Mouse (Mus musculus) liver, embryonic 13.5 days (tissue): ENCODE data around the gene Gm14326. TPM values are rescaled to one million over a fixed set of nuclear protein-coding genes. Genes with fewer than 3 reads are reported as not detected.
A peak's percentile ranks its signal among the peaks of the same experiment; 100 is the strongest.
"Not testable (repeated sequence)": the region's sequence is repeated elsewhere in the genome, so short reads cannot be mapped to it uniquely, and the experiment has no call there.

Experiments
- ATAC-seq: fragments of 200-750 bp; cut with Nextera tagmentation; 2 replicates; pipeline ENCODE4 v1.8.0; 2017; ENCODE audit warnings: low read depth, mild to moderate bottlenecking, moderate number of reproducible peaks, moderate library complexity
- DNase-seq: peaks from one replicate; pipeline ENCODE4 v3.0.0; 2022
- H3K27ac ChIP-seq: fragments of 300-500 bp; sonication (generic); 2 replicates; pipeline ENCODE4 v1.5.1; 2015; ENCODE audit warnings: moderate library complexity, mild to moderate bottlenecking, inconsistent platforms
- H3K27me3 ChIP-seq: fragments of 300-500 bp; sonication (generic); 2 replicates; pipeline ENCODE4 v1.6.1; 2015; ENCODE audit warnings: mild to moderate bottlenecking, inconsistent platforms
- H3K36me3 ChIP-seq: fragments of 300-500 bp; sonication (generic); 2 replicates; pipeline ENCODE4 v1.6.1; 2015; ENCODE audit warnings: mild to moderate bottlenecking, inconsistent platforms
- H3K4me1 ChIP-seq: fragments of 300-500 bp; sonication (generic); replicated peaks from 2 replicates; pipeline ENCODE4 v1.6.1; 2015; ENCODE audit warnings: inconsistent platforms
- H3K4me2 ChIP-seq: fragments of 300-500 bp; sonication (generic); 2 replicates; pipeline ENCODE4 v1.6.1; 2015; ENCODE audit warnings: inconsistent platforms, mild to moderate bottlenecking, moderate library complexity
- H3K4me3 ChIP-seq: fragments of 300-500 bp; sonication (generic); replicated peaks from 2 replicates; pipeline ENCODE4 v1.5.1; 2015; ENCODE audit warnings: mild to moderate bottlenecking, inconsistent platforms
- H3K9ac ChIP-seq: fragments of 300-500 bp; sonication (generic); 2 replicates; pipeline ENCODE4 v1.6.1; 2015; ENCODE audit warnings: mild to moderate bottlenecking, inconsistent platforms
- H3K9me3 ChIP-seq: fragments of 300-500 bp; sonication (generic); replicated peaks from 2 replicates; pipeline ENCODE4 v1.6.1; 2016; ENCODE audit warnings: inconsistent platforms
- WGBS: fragments of 180-500 bp; shearing (Covaris S2); methylation state at CpG from one replicate; pipeline ENCODE4 v1.1.7; 2015; ENCODE audit not compliant: insufficient replicate concordance; 5-methylcytosine and 5-hydroxymethylcytosine counted together
- polyA plus RNA-seq: library from polyadenylated mRNA; unstranded; fragments of >200 nt; fragmentation: Nextera tagmentation; extraction: Ambion mirVana; gene quantifications from 2 replicates; pipeline ENCODE4 v1.2.1, GENCODE M21; 2015

Gm14326 gene
- polyA plus RNA-seq = 4.8 and 5.4 TPM in 2 replicates

GRCm38 (mm10) chr2:177957145-177957544, at the start of gene Gm14326:
Gene Gm14326 (minus strand): TSS chr2:177957297.
- not testable (repeated sequence) for H3K36me3 ChIP-seq, H3K9me3 ChIP-seq, H3K4me1 ChIP-seq, H3K27me3 ChIP-seq, H3K27ac ChIP-seq, ATAC-seq
- Histone ChIP-seq H3K4me2 (peak within 1 kb of the TSS; percentile 56), H3K9ac (peak within 1 kb of the TSS; percentile 64), H3K4me3 (peak within 1 kb of the TSS; percentile 61)
- DNase-seq = peak; percentile 50
- WGBS = 2% methylated on average over 4 of the region's 7 CpGs

- WGBS = 65% methylated on average over 7 of the region's 7 CpGs
- H3K4me1 ChIP-seq, H3K9me3 ChIP-seq, DNase-seq, ATAC-seq, H3K9ac ChIP-seq, H3K27me3 ChIP-seq, H3K27ac ChIP-seq, H3K4me2 ChIP-seq, H3K36me3 ChIP-seq, H3K4me3 ChIP-seq: not testable (repeated sequence)
Observed at GRCm38 (mm10) chr2:177974814-177975213, 17.7 kb upstream of the Gm14326 start.

GRCm38 (mm10) chr2:177956734-177957133, 363 bp downstream of the Gm14326 start:
- not testable (repeated sequence) for H3K27ac ChIP-seq, ATAC-seq, H3K36me3 ChIP-seq, H3K4me1 ChIP-seq, H3K27me3 ChIP-seq, DNase-seq, H3K9me3 ChIP-seq
- H3K4me2 ChIP-seq = peak overlapping the region; percentile 56
- peak overlapping the region; percentile 64 for H3K9ac ChIP-seq
- H3K4me3 ChIP-seq = peak overlapping the region; percentile 61
- WGBS = under 1% methylated on average over 18 of the region's 18 CpGs

GRCm38 (mm10) chr2:177925563-177926103, 31.5 kb downstream of the Gm14326 start, which contains the start of gene Zfp972:
Gene Zfp972 (minus strand): TSS chr2:177925613.
- not testable (repeated sequence) for H3K4me2 ChIP-seq

GRCm38 (mm10) chr2:177903276-177903675, 53.8 kb downstream of the Gm14326 start:
- H3K27me3 ChIP-seq, ATAC-seq, H3K4me3 ChIP-seq, H3K4me1 ChIP-seq, H3K27ac ChIP-seq, H3K36me3 ChIP-seq, DNase-seq, H3K4me2 ChIP-seq, H3K9ac ChIP-seq, H3K9me3 ChIP-seq: not testable (repeated sequence)
- no CpG with 5 or more reads among the region's 12 CpGs for WGBS

More at GRCm38 (mm10) chr2:177925563-177926103, 31.5 kb downstream of the Gm14326 start, which contains the start of gene Zfp972:
- ATAC-seq, H3K9ac ChIP-seq, H3K4me3 ChIP-seq, H3K27ac ChIP-seq, H3K9me3 ChIP-seq, DNase-seq, H3K36me3 ChIP-seq, H3K27me3 ChIP-seq, H3K4me1 ChIP-seq: not testable (repeated sequence)
- WGBS = 43% methylated on average over 4 of the region's 5 CpGs

- not testable (repeated sequence) for H3K4me1 ChIP-seq, H3K36me3 ChIP-seq, H3K9me3 ChIP-seq, DNase-seq, H3K9ac ChIP-seq, ATAC-seq, H3K27me3 ChIP-seq, H3K4me2 ChIP-seq, H3K27ac ChIP-seq, H3K4me3 ChIP-seq
- WGBS = 37% methylated on average over 2 of the region's 3 CpGs
Observed at GRCm38 (mm10) chr2:177898171-177898570, 58.9 kb downstream of the Gm14326 start.

- H3K36me3 ChIP-seq, DNase-seq, H3K9ac ChIP-seq, H3K27ac ChIP-seq, H3K4me2 ChIP-seq, ATAC-seq, H3K9me3 ChIP-seq, H3K4me1 ChIP-seq, H3K27me3 ChIP-seq: not testable (repeated sequence)
- WGBS = 52% methylated on average over 10 of the region's 13 CpGs
- peak within 1 kb of the TSS; percentile 39; the same call in 1 of the 2 replicates for H3K4me3 ChIP-seq
Observed at GRCm38 (mm10) chr2:177897046-177897578, 60.0 kb downstream of the Gm14326 start, which contains the start of gene Gm14327. Gene Gm14327 (plus strand): TSS chr2:177897096.

GRCm38 (mm10) chr2:177887743-177888142, 69.4 kb downstream of the Gm14326 start:
- ATAC-seq, H3K9ac ChIP-seq, DNase-seq, H3K27ac ChIP-seq, H3K9me3 ChIP-seq, H3K27me3 ChIP-seq, H3K4me1 ChIP-seq, H3K4me2 ChIP-seq, H3K4me3 ChIP-seq, H3K36me3 ChIP-seq: not testable (repeated sequence)
- 75% methylated on average over 13 of the region's 14 CpGs for WGBS

Other genes with a start within 250 kb of the Gm14326 start
- gene Gm14322, start 198.0 kb downstream of the Gm14326 start, polyA plus RNA-seq = 1.5 and 2.0 TPM in 2 replicates
- gene Gm14325, start 117.0 kb downstream of the Gm14326 start, polyA plus RNA-seq = 7.2 and 10.6 TPM in 2 replicates
- gene Gm14327, start 60.2 kb downstream of the Gm14326 start, polyA plus RNA-seq = 1.2 and 1.9 TPM in 2 replicates
- 0.62 and 0.76 TPM in 2 replicates for gene Zfp972, start 31.7 kb downstream of the Gm14326 start, polyA plus RNA-seq
- 2.9 and 4.3 TPM in 2 replicates for gene Zfp971, start 66.0 kb upstream of the Gm14326 start, polyA plus RNA-seq
- 3.8 and 4.7 TPM in 2 replicates for gene Zfp931, start 121.2 kb upstream of the Gm14326 start, polyA plus RNA-seq
- gene Phactr3, start 161.7 kb upstream of the Gm14326 start, polyA plus RNA-seq = 0.05 TPM in 2 replicates